Mouse (Mus musculus) kidney, adult 2 months (tissue): ENCODE measurements around the gene Katnal1. TPM values are rescaled to one million over a fixed set of nuclear protein-coding genes. Genes with fewer than 3 reads are reported as not detected.
A peak's percentile ranks its signal among the peaks of the same experiment; 100 is the strongest.

ENCODE experiments used
- DNase-seq: peaks from one replicate; pipeline ENCODE4 v3.0.0; 2021
- H3K27ac ChIP-seq: fragments of 200-500 bp; 2 replicates; pipeline ENCODE4 v1.5.1; 2012; ENCODE audit warnings: low read depth, low read length, control low read depth, inconsistent platforms; ENCODE audit not compliant: insufficient read depth
- H3K27me3 ChIP-seq: fragments of 200-500 bp; replicated peaks from 2 replicates; pipeline ENCODE4 v1.6.1; 2012; ENCODE audit warnings: mild to moderate bottlenecking, moderate library complexity, low read length, inconsistent platforms; ENCODE audit not compliant: control insufficient read depth, insufficient read depth
- H3K36me3 ChIP-seq: fragments of 200-500 bp; 2 replicates; pipeline ENCODE4 v1.6.1; 2012; ENCODE audit warnings: mild to moderate bottlenecking, moderate library complexity, low read length, inconsistent platforms; ENCODE audit not compliant: control insufficient read depth, insufficient read depth
- H3K4me1 ChIP-seq: fragments of 200-500 bp; 2 replicates; pipeline ENCODE4 v1.6.1; 2011; ENCODE audit warnings: low read length; ENCODE audit not compliant: control insufficient read depth, insufficient read depth
- H3K4me3 ChIP-seq: fragments of 200-500 bp; 2 replicates; pipeline ENCODE4 v1.5.1; 2011; ENCODE audit warnings: mild to moderate bottlenecking, low read depth, low read length, control low read depth; ENCODE audit not compliant: insufficient read depth
- CTCF ChIP-seq: fragments of 200-500 bp; conservative IDR thresholded peaks from 2 replicates; pipeline ENCODE4 v1.5.1; 2011; ENCODE audit warnings: low read depth, mild to moderate bottlenecking, control low read depth, low read length, moderate library complexity, mixed read lengths; ENCODE audit not compliant: insufficient read depth, insufficient read length
- POLR2A ChIP-seq: fragments of 200-500 bp; IDR thresholded peaks from one replicate; pipeline ENCODE4 v1.6.1; 2011; ENCODE audit warnings: low read depth, low read length, control low read depth
- WGBS: fragments of 180-500 bp; shearing (Covaris S2); methylation state at CpG from one replicate; pipeline ENCODE4 v1.1.7; 2018; 5-methylcytosine and 5-hydroxymethylcytosine counted together
- polyA plus RNA-seq: library from polyadenylated mRNA; depleted of rRNA; stranded (reverse); fragments of >200 nt; gene quantifications from 2 replicates; pipeline ENCODE4 v1.2.3, GENCODE M21; 2012

Gene Katnal1
- polyA plus RNA-seq, 1 experiment, result 6.6 TPM

GRCm38 (mm10) chr5:148936516-148936951 is 7.4 kb upstream of the Katnal1 start:
- Histone ChIP-seq H3K27ac (peak overlapping the region; percentile 51), H3K4me3 (no peak overlapping the region), H3K4me1 (peaks cover 8% of the 10 kb centered on the region; the same call in 1 of the 2 replicates), H3K36me3 (no peaks in the 10 kb centered on the region), H3K27me3 (no peaks in the 10 kb centered on the region)
- DNase-seq, result peak; percentile 67
- TF ChIP-seq POLR2A (no peak), CTCF (no peak)
- WGBS, result 26% methylated on average over 3 of the region's 3 CpGs

GRCm38 (mm10) chr5:148935871-148936270 is 6.8 kb upstream of the Katnal1 start:
- Histone ChIP-seq H3K4me1 (peaks cover 8% of the 10 kb centered on the region; the same call in 1 of the 2 replicates), H3K4me3 (no peak overlapping the region), H3K27ac (no peak overlapping the region; the same call in 1 of the 2 replicates), H3K27me3 (no peaks in the 10 kb centered on the region), H3K36me3 (no peaks in the 10 kb centered on the region)
- no peak for DNase-seq
- WGBS, result 87% methylated on average over 6 of the region's 6 CpGs
- TF ChIP-seq CTCF, result no peak
- no peak for TF ChIP-seq POLR2A

- WGBS, result 46% methylated on average over 7 of the region's 7 CpGs
- H3K4me1 ChIP-seq, result peaks cover 11% of the 10 kb centered on the region; the same call in 1 of the 2 replicates
- H3K27me3 ChIP-seq, result no peaks in the 10 kb centered on the region
- H3K36me3 ChIP-seq, result no peaks in the 10 kb centered on the region
- H3K4me3 ChIP-seq, result no peak overlapping the region
- no peak overlapping the region; the same call in 1 of the 2 replicates for H3K27ac ChIP-seq
- DNase-seq, result peak; percentile 64
- TF ChIP-seq POLR2A, result no peak
- TF ChIP-seq CTCF, result no peak
These were observed 6.1 kb upstream of the Katnal1 start for GRCm38 (mm10) chr5:148935071-148935821.

- no peak overlapping the region for H3K4me3 ChIP-seq
- TF ChIP-seq POLR2A, result no peak
- TF ChIP-seq CTCF, result no peak
- 39% methylated on average over 6 of the region's 6 CpGs for WGBS
- H3K27ac ChIP-seq, result no peak overlapping the region
- no peaks in the 10 kb centered on the region for H3K36me3 ChIP-seq
- H3K27me3 ChIP-seq, result no peaks in the 10 kb centered on the region
- DNase-seq, result no peak
- peaks cover 11% of the 10 kb centered on the region; the same call in 1 of the 2 replicates for H3K4me1 ChIP-seq
These were observed 5.3 kb upstream of the Katnal1 start for GRCm38 (mm10) chr5:148934457-148934856.

- WGBS, result 36% methylated on average over 8 of the region's 8 CpGs
- Histone ChIP-seq H3K27me3 (no peaks in the 10 kb centered on the region), H3K4me3 (no peak overlapping the region), H3K27ac (no peak overlapping the region; the same call in 1 of the 2 replicates), H3K36me3 (no peaks in the 10 kb centered on the region), H3K4me1 (peaks cover 15% of the 10 kb centered on the region; the same call in 1 of the 2 replicates)
- no peak for DNase-seq
- no peak for TF ChIP-seq CTCF
- no peak for TF ChIP-seq POLR2A
These were observed 4.6 kb upstream of the Katnal1 start for GRCm38 (mm10) chr5:148933767-148934166.

DNA sequence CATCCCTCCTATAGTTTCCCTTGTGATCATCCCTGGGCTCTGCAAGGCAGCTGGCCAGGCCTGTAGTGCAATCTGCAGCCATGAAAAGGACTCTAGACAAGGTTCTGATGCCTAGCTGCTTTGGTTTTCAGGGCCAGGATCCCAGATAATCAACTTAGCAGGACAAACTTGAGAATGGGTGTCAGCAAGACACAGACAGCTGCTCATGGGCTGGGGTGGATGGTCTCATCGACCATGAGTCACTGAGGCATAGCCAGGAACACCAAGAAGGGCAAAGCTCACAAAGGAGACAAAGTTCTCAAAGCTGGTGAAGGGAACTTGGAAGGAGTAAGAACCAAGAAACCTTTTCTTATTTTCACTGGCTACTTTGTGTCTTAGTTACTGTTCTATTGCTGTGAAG is 2.2 kb upstream of the Katnal1 start:
- TF ChIP-seq POLR2A, result no peak
- no peak for TF ChIP-seq CTCF
- Histone ChIP-seq H3K4me3 (no peak overlapping the region), H3K27ac (peak overlapping the region; percentile 24), H3K36me3 (no peaks in the 10 kb centered on the region), H3K4me1 (peaks cover 15% of the 10 kb centered on the region; the same call in 1 of the 2 replicates), H3K27me3 (no peaks in the 10 kb centered on the region)
- peak; percentile 91 for DNase-seq
- 44% methylated on average over 1 of the region's 1 CpGs for WGBS

DNA sequence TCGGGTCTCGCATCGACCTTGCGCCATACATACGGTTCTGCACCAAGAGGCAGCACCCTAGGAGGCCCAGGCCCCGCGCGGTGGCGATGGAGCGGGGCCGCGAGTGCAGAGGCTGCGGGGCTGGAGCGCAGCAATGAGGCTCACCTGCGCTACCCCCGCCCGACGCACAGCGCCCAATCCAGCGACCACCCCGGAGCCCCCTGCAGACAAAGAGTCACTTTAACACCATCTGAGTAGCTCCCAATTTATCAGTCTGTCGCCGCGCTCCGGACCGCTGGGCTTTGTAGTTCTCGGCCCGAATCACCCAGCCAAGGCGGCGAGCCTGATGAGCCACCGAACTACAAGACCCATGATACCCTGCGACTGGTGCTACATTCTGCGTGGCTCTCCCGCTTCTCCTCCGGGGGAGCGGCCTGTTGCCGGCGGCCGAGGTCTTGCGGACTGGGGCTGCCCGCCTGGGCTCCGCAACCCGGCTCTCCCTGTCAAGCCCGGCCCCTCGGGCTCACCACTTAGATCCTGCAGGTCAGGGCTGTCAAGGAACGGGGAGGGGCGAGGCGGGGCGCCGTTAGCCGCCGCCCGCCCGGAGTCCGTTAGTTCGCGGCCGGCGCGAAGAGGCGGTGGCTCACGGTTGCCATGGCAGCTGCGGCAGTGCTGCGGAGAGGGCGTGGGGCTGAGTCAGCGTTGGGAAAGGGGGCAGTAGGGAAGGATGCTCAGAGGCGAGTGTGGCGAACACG is 571 bp downstream of the Katnal1 start:
- H3K27ac ChIP-seq, result peak overlapping the region; percentile 84
- H3K36me3 ChIP-seq, result no peaks in the 10 kb centered on the region
- H3K4me1 ChIP-seq, result peaks cover 15% of the 10 kb centered on the region; the same call in 1 of the 2 replicates
- peak overlapping the region; percentile 84 for H3K4me3 ChIP-seq
- DNase-seq, result peak; percentile 97
- 1% methylated on average over 69 of the region's 69 CpGs for WGBS
- TF ChIP-seq CTCF (0 out of 2 replicates have a peak, but pooled peaks have one; percentile 1), POLR2A (peak; percentile 9)
- no peaks in the 10 kb centered on the region for H3K27me3 ChIP-seq
